Mouse (Mus musculus) midbrain, embryonic 12.5 days (tissue): Measurements from ENCODE around the gene Usp31. TPM values are rescaled to one million over a fixed set of nuclear protein-coding genes. Genes with fewer than 3 reads are reported as not detected.
A peak's percentile ranks its signal among the peaks of the same experiment; 100 is the strongest.

Source experiments
- ATAC-seq: fragments of 200-750 bp; cut with Nextera tagmentation; 2 replicates; pipeline ENCODE4 v1.8.0; 2017; ENCODE audit warnings: low read depth, moderate TSS enrichment, moderate library complexity; ENCODE audit not compliant: low FRiP score
- H3K27ac ChIP-seq: fragments of 300-500 bp; sonication (generic); replicated peaks from 2 replicates; pipeline ENCODE4 v1.5.1; 2016; ENCODE audit warnings: mild to moderate bottlenecking
- H3K27me3 ChIP-seq: fragments of 300-500 bp; sonication (generic); 2 replicates; pipeline ENCODE4 v1.6.1; 2016; ENCODE audit warnings: mild to moderate bottlenecking
- H3K36me3 ChIP-seq: fragments of 300-500 bp; sonication (generic); 2 replicates; pipeline ENCODE4 v1.6.1; 2016
- H3K4me1 ChIP-seq: fragments of 300-500 bp; sonication (generic); 2 replicates; pipeline ENCODE4 v1.6.1; 2016
- H3K4me2 ChIP-seq: fragments of 300-500 bp; sonication (generic); replicated peaks from 2 replicates; pipeline ENCODE4 v1.6.1; 2016; ENCODE audit warnings: mild to moderate bottlenecking, moderate library complexity
- H3K4me3 ChIP-seq: fragments of 300-500 bp; sonication (generic); 2 replicates; pipeline ENCODE4 v1.5.1; 2016; ENCODE audit warnings: mild to moderate bottlenecking
- H3K9ac ChIP-seq: fragments of 300-500 bp; sonication (generic); replicated peaks from 2 replicates; pipeline ENCODE4 v1.6.1; 2016; ENCODE audit warnings: mild to moderate bottlenecking, moderate library complexity
- H3K9me3 ChIP-seq: fragments of 300-500 bp; sonication (generic); 2 replicates; pipeline ENCODE4 v1.6.1; 2016; ENCODE audit warnings: mild to moderate bottlenecking
- WGBS: fragments of 180-500 bp; shearing (Covaris S2); methylation state at CpG from one replicate; pipeline ENCODE4 v1.1.7; 2016; 5-methylcytosine and 5-hydroxymethylcytosine counted together
- polyA plus RNA-seq: library from polyadenylated mRNA; unstranded; fragments of >200 nt; fragmentation: Nextera tagmentation; extraction: Ambion mirVana; gene quantifications from 2 replicates; pipeline ENCODE4 v1.2.1, GENCODE M21; 2016

Gene Usp31
- polyA plus RNA-seq, 1 experiment from 2014 or later, result 3.6 TPM

DNA sequence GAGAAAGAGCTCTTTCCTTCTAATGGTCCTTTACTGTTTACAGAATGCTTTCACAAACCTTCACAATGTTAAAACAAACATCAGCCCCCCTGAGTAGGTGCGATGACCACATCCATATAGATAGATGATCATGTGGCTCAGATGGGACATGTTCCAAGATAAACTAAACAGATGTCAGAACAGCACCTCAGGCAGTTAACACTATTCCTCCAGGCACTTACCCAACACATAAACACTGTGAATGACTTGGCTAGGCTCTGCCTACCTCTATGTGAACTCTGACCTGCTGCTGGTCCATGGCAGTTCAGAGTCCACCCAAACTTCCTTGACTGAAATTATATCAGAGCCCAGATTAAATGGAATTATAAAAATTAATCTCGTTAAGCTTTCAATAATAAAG, 54.4 kb downstream of the Usp31 start:
- WGBS, result 95% methylated on average over 2 of the region's 2 CpGs
- H3K36me3 ChIP-seq, result peaks cover 58% of the 10 kb centered on the region
- no peaks in the 10 kb centered on the region for H3K27me3 ChIP-seq
- H3K4me2 ChIP-seq, result no peak overlapping the region
- H3K9ac ChIP-seq, result no peak overlapping the region
- no peak overlapping the region for H3K4me3 ChIP-seq
- H3K4me1 ChIP-seq, result no peaks in the 10 kb centered on the region
- H3K9me3 ChIP-seq, result no peaks in the 10 kb centered on the region
- no peak for ATAC-seq
- H3K27ac ChIP-seq, result no peak overlapping the region

DNA sequence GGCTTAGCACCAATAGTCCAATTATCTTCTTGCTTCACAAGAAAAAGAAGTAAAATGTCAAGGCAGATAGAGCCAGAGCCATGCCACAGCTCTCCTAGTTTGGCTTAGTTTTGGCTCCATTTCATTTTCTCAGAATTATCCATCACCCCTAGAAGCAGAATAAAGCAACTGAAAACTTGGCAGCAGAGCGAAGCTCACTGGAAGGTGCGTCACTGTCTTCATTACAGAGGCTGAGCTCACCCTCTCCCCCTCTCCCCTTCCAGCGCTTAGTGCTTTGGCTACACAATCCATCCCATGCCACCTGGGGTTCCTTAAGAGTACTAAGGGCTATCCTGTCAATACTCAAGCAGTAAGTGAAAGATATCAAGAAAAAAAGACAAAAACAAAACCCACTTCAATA, 56.3 kb downstream of the Usp31 start:
- no peak overlapping the region for H3K4me2 ChIP-seq
- peaks cover 60% of the 10 kb centered on the region for H3K36me3 ChIP-seq
- WGBS, result 96% methylated on average over 3 of the region's 3 CpGs

GRCm38 (mm10) chr7:121640998-121641762, 65.9 kb downstream of the Usp31 start:
- Histone ChIP-seq H3K4me2 (no peak overlapping the region), H3K27me3 (no peaks in the 10 kb centered on the region)
- no peak for ATAC-seq

More for the DNA sequence above, 56.3 kb downstream of the Usp31 start:
- Histone ChIP-seq H3K27ac (no peak overlapping the region), H3K4me3 (no peak overlapping the region), H3K27me3 (no peaks in the 10 kb centered on the region), H3K9ac (no peak overlapping the region), H3K9me3 (no peaks in the 10 kb centered on the region), H3K4me1 (no peaks in the 10 kb centered on the region)
- no peak for ATAC-seq

DNA sequence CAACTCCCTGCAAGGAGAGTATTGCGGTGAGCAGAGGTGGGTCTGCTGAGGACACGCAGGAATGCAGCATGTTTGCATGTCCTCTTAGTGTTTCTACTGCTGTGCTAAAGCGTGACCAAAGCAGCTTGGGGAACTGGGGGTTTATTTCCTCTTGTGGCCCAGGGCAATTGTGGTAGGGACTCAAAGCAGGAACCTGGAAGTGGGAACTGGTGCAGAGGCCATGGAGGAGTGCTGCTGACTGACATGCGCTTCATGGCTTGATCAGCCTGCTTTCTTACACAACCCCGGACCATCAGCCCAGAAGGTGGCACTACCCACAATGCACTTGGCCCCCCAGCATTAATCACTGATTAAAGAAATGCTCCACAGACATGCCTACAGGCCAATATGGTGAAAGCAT, 70.3 kb downstream of the Usp31 start:
- H3K9me3 ChIP-seq, result no peaks in the 10 kb centered on the region
- no peak overlapping the region for H3K4me2 ChIP-seq
- no peak for ATAC-seq
- no peak overlapping the region for H3K9ac ChIP-seq
- H3K27me3 ChIP-seq, result no peaks in the 10 kb centered on the region
- 0 out of 2 replicates have a peak, but pooled peaks cover 2% of the 10 kb centered on the region for H3K4me1 ChIP-seq
- no peak overlapping the region for H3K4me3 ChIP-seq
- H3K36me3 ChIP-seq, result no peaks in the 10 kb centered on the region
- 85% methylated on average over 5 of the region's 5 CpGs for WGBS
- H3K27ac ChIP-seq, result no peak overlapping the region

More at GRCm38 (mm10) chr7:121640998-121641762, 65.9 kb downstream of the Usp31 start:
- Histone ChIP-seq H3K9ac (no peak overlapping the region), H3K4me3 (no peak overlapping the region), H3K9me3 (no peaks in the 10 kb centered on the region), H3K36me3 (0 out of 2 replicates have a peak, but pooled peaks cover 6% of the 10 kb centered on the region), H3K27ac (no peak overlapping the region), H3K4me1 (no peaks in the 10 kb centered on the region)
- WGBS, result 60% methylated on average over 12 of the region's 12 CpGs

- Histone ChIP-seq H3K9me3 (no peaks in the 10 kb centered on the region), H3K36me3 (no peaks in the 10 kb centered on the region), H3K27ac (no peak overlapping the region), H3K9ac (no peak overlapping the region), H3K4me2 (no peak overlapping the region), H3K4me1 (0 out of 2 replicates have a peak, but pooled peaks cover 2% of the 10 kb centered on the region), H3K4me3 (no peak overlapping the region), H3K27me3 (no peaks in the 10 kb centered on the region)
- WGBS, result 65% methylated on average over 3 of the region's 3 CpGs
- ATAC-seq, result no peak
These were observed 72.8 kb downstream of the Usp31 start for GRCm38 (mm10) chr7:121634236-121634635.

- Histone ChIP-seq H3K9me3 (no peaks in the 10 kb centered on the region), H3K4me1 (no peaks in the 10 kb centered on the region), H3K27me3 (no peaks in the 10 kb centered on the region), H3K9ac (no peak overlapping the region), H3K36me3 (no peaks in the 10 kb centered on the region), H3K4me2 (no peak overlapping the region), H3K4me3 (no peak overlapping the region), H3K27ac (0 out of 2 replicates have a peak overlapping the region, but pooled peaks have one; percentile 17)
- no peak for ATAC-seq
- WGBS, result 71% methylated on average over 9 of the region's 9 CpGs
These were observed 84.1 kb downstream of the Usp31 start for GRCm38 (mm10) chr7:121622835-121623420.

- Histone ChIP-seq H3K9me3 (no peaks in the 10 kb centered on the region), H3K4me2 (no peak overlapping the region), H3K4me3 (no peak overlapping the region), H3K27ac (peak overlapping the region; percentile 27; the same call in 1 of the 2 replicates), H3K4me1 (no peaks in the 10 kb centered on the region), H3K27me3 (no peaks in the 10 kb centered on the region), H3K9ac (no peak overlapping the region), H3K36me3 (no peaks in the 10 kb centered on the region)
- no peak for ATAC-seq
- 59% methylated on average over 6 of the region's 6 CpGs for WGBS
These were observed 84.6 kb downstream of the Usp31 start for GRCm38 (mm10) chr7:121622433-121622832.

GRCm38 (mm10) chr7:121601697-121602096, 105.4 kb downstream of the Usp31 start:
- Histone ChIP-seq H3K36me3 (no peaks in the 10 kb centered on the region), H3K4me1 (no peaks in the 10 kb centered on the region), H3K9ac (no peak overlapping the region), H3K27me3 (no peaks in the 10 kb centered on the region), H3K4me2 (no peak overlapping the region), H3K9me3 (0 out of 2 replicates have a peak, but pooled peaks cover 2% of the 10 kb centered on the region), H3K4me3 (no peak overlapping the region), H3K27ac (no peak overlapping the region)
- ATAC-seq, result no peak
- 34% methylated on average over 4 of the region's 4 CpGs for WGBS

GRCm38 (mm10) chr7:121596401-121596800, 110.7 kb downstream of the Usp31 start:
- H3K27ac ChIP-seq, result no peak overlapping the region
- WGBS, result 73% methylated on average over 3 of the region's 3 CpGs
- H3K36me3 ChIP-seq, result no peaks in the 10 kb centered on the region
- no peak overlapping the region for H3K9ac ChIP-seq
- no peak overlapping the region for H3K4me2 ChIP-seq
- no peaks in the 10 kb centered on the region for H3K4me1 ChIP-seq
- 0 out of 2 replicates have a peak, but pooled peaks cover 4% of the 10 kb centered on the region for H3K9me3 ChIP-seq
- no peak overlapping the region for H3K4me3 ChIP-seq
- H3K27me3 ChIP-seq, result no peaks in the 10 kb centered on the region
- ATAC-seq, result no peak

DNA sequence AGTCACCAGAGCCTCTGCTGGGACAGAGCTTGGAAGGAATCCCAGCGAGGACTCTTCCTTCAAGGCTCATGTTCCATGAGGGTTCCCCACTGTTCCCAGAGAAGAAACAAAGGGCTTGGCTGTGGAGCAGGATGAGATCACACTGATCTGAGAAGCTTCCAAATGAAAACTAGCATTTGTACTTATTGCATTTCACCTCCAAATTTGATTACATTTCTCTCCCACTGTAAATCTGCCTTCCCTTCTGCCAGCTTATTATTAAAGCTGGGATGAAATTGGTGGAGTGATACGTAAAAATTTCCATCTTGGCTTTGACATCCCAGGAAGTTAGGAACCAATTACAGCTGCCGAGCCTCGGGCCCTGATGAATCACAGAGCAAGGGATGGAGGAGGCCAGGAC, 111.6 kb downstream of the Usp31 start:
- Histone ChIP-seq H3K27me3 (no peaks in the 10 kb centered on the region), H3K4me1 (no peaks in the 10 kb centered on the region), H3K9ac (no peak overlapping the region), H3K9me3 (0 out of 2 replicates have a peak, but pooled peaks cover 4% of the 10 kb centered on the region), H3K4me2 (no peak overlapping the region), H3K4me3 (no peak overlapping the region), H3K36me3 (no peaks in the 10 kb centered on the region), H3K27ac (no peak overlapping the region)
- no peak for ATAC-seq
- 88% methylated on average over 4 of the region's 4 CpGs for WGBS

GRCm38 (mm10) chr7:121595085-121595484, 112.0 kb downstream of the Usp31 start:
- H3K9me3 ChIP-seq, result 0 out of 2 replicates have a peak, but pooled peaks cover 4% of the 10 kb centered on the region
- 80% methylated on average over 5 of the region's 5 CpGs for WGBS
- H3K4me3 ChIP-seq, result no peak overlapping the region
- no peaks in the 10 kb centered on the region for H3K27me3 ChIP-seq
- no peaks in the 10 kb centered on the region for H3K4me1 ChIP-seq
- no peak overlapping the region for H3K27ac ChIP-seq
- H3K4me2 ChIP-seq, result no peak overlapping the region
- H3K36me3 ChIP-seq, result no peaks in the 10 kb centered on the region
- ATAC-seq, result no peak
- H3K9ac ChIP-seq, result no peak overlapping the region

GRCm38 (mm10) chr7:121594623-121595022, 112.4 kb downstream of the Usp31 start:
- Histone ChIP-seq H3K36me3 (no peaks in the 10 kb centered on the region), H3K27ac (no peak overlapping the region), H3K4me1 (no peaks in the 10 kb centered on the region), H3K27me3 (no peaks in the 10 kb centered on the region), H3K9me3 (0 out of 2 replicates have a peak, but pooled peaks cover 4% of the 10 kb centered on the region), H3K4me3 (no peak overlapping the region), H3K4me2 (no peak overlapping the region), H3K9ac (no peak overlapping the region)
- WGBS, result 95% methylated on average over 1 of the region's 1 CpGs
- ATAC-seq, result no peak
